Mouse (Mus musculus): ENCODE measurements at regions not wholly inside any gene's neighbourhood (a gene's known extent, or its start where the extent isn't known, plus 50 kb on each side); places are given as distances from the start of the nearest gene placed in this dataset. TPM values are rescaled to one million over a fixed set of nuclear protein-coding genes. Genes with fewer than 3 reads are reported as not detected.
"Not testable (repeated sequence)": the region's sequence is repeated elsewhere in the genome, so short reads cannot be mapped to it uniquely, and the experiment has no call there.

GRCm38 (mm10) chr13:61957197-61957596, 172.5 kb upstream of the Zfp808 start:
- DNase-seq (ENCODE audit: low spot score): not testable (repeated sequence)

- DNase-seq (ENCODE audit: low spot score): not testable (repeated sequence)
These were observed 150.8 kb upstream of the Zfp808 start for GRCm38 (mm10) chr13:61978856-61979255.

- peak; percentile 12 for DNase-seq (ENCODE audit: low spot score)
These were observed 133.2 kb upstream of the Zfp808 start for GRCm38 (mm10) chr13:61996519-61996918.

GRCm38 (mm10) chr13:61998803-61999202, 130.9 kb upstream of the Zfp808 start:
- DNase-seq (ENCODE audit: low spot score): peak; percentile 21

- not testable (repeated sequence) for DNase-seq (ENCODE audit: low spot score)
These were observed 122.4 kb upstream of the Zfp808 start for GRCm38 (mm10) chr13:62007321-62007720.

GRCm38 (mm10) chr13:62015424-62016167, 114.1 kb upstream of the Zfp808 start:
- DNase-seq (ENCODE audit: low spot score): peak; percentile 66

- DNase-seq (ENCODE audit: low spot score): not testable (repeated sequence)
These were observed 113.6 kb upstream of the Zfp808 start for GRCm38 (mm10) chr13:62016168-62016502.

GRCm38 (mm10) chr13:62037646-62038045, 92.0 kb upstream of the Zfp808 start:
- not testable (repeated sequence) for DNase-seq (ENCODE audit: low spot score)

DNA sequence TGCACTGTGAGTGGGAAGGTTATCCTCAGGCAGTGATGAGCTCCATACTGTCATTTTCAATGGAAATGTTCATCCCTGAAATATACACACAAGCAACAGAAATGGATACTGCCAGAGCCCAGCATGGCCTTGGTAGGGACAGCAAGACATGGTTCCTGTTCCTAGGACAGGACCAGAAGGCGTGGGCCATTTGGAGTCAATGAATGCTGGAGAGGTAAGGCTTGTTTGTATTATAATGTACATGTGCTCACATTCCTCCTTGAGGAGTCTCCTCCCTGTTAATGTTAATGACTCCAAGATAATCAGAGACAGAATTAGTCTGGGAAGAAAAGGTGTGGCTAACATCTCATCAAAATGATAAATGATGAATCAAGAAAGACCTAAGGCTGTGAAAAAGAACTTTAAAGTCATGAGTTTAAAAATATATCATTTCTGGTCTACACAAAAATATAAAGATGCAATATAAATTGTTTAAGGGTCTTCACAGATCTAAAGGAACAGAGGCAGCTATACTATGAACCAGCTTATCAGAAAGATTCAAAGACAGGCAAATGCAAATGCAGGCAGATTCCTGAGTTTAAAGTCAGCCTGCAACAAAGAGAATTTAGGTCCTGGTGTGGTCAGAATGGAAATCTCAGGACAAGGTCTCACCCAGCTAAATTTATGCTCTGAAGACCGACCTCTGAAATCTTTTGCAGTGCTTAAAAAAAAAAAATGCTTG, 51.6 kb upstream of the Zfp808 start:
- not testable (repeated sequence) for DNase-seq (ENCODE audit: low spot score)

- DNase-seq (ENCODE audit: low spot score): not testable (repeated sequence)
These were observed 50.8 kb upstream of the Zfp808 start for GRCm38 (mm10) chr13:62078893-62079292.

Small RNA genes lying in the stretch of these regions (microRNA-seq; reads per million reads assigned to microRNA genes)
- not detected for gene Gm25649 (ENCODE audit: borderline number of aligned reads)

Data from thymus, postnatal 0 days (tissue).